Mouse (Mus musculus) adrenal gland, postnatal 4 days (tissue): ENCODE data around the gene Hmmr. TPM values are rescaled to one million over a fixed set of nuclear protein-coding genes. Genes with fewer than 3 reads are reported as not detected.
"Not testable (repeated sequence)": the region's sequence is repeated elsewhere in the genome, so short reads cannot be mapped to it uniquely, and the experiment has no call there.

Experiments used
- DNase-seq, 2 experiments: peaks; one replicate each; pipeline ENCODE4 v3.0.0; 2021 to 2022; ENCODE audit warnings: low spot score in 2 of 2, mixed read lengths in 2 of 2
- long read RNA-seq, 2 experiments: library from polyadenylated mRNA; stranded (forward); transcript quantifications; one replicate each; pipeline ENCODE4 v2.0.0; 2021
- total RNA-seq, 2 experiments: library from RNA; stranded (reverse); gene quantifications; 2 replicates each; pipeline ENCODE4 v1.2.3; 2021

Gene Hmmr
- total RNA-seq = 10 to 100 TPM; 13.0 to 14.3 TPM
- long read RNA-seq, experiment 1, partial matches to known transcripts = 2 of 4 reads
- long read RNA-seq, experiment 1, other reads (novel, unspliced or antisense) = 2 of 4 reads
- long read RNA-seq, experiment 2, partial matches to known transcripts = 5 of 13 reads
- long read RNA-seq, experiment 2, other reads (novel, unspliced or antisense) = 5 of 13 reads

DNA sequence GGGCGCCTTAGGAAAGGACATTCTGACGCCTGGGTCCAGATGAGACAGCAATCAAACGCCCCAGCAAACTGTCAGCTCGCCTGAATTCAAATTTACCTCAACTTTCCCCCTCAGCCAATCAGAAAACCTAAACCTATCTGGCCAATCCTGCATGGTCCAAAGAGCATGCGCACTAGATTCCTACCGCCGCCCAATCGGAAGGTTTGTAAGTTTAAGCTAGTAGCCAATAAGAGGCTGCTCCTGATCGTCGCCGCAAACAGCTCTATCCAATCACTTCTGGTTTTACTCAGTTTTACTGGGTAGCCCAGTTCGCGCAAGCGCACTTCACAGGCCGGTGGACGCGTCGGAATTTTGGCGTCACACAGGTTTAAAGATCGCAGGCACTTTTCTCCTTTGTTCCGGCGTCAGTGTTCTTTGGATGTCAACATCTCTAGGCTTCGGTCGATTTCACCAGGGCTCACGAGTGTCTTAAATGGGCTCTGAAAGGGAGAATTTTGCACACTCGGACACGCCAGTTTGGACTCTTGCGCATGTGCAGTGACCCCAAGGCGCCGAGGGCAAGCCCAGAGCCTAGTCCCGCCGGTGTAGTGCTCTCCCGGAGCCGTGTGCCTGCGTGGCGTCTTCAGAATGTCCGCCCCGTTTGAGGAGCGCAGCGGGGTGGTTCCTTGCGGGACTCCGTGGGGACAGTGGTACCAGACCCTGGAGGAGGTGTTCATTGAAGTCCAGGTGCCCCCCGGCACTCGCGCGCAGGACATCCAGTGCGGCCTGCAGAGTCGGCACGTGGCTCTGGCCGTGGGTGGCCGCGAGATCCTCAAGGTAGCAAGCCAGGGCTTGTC is at the start of gene Hmmr, which contains the start of gene Nudcd2:
Gene Hmmr (minus strand): TSS at position 84 of the 836 bp plus-strand sequence.
Gene Nudcd2 (plus strand): TSS at position 329 of the 836 bp plus-strand sequence.
- DNase-seq = peak; percentile 50 to 83

DNA sequence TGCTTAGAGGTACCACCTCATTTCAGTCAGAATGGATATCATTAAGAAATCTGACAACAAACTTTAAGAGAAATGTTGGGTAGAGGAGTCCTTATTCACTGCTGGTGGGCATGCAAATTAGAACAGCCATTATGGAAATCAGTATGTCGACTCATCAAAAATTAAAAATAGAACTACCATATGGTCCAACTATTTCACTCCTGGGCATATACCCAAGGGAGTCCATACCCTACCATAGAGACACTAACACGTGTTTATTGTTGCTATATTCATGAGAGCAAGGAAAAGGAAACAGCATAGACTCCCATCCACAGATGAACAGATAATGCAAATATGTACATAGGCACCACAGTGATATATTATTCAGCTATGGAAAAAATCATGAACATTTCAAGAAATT is 48.6 kb upstream of the Hmmr start:
- DNase-seq = no peak

DNA sequence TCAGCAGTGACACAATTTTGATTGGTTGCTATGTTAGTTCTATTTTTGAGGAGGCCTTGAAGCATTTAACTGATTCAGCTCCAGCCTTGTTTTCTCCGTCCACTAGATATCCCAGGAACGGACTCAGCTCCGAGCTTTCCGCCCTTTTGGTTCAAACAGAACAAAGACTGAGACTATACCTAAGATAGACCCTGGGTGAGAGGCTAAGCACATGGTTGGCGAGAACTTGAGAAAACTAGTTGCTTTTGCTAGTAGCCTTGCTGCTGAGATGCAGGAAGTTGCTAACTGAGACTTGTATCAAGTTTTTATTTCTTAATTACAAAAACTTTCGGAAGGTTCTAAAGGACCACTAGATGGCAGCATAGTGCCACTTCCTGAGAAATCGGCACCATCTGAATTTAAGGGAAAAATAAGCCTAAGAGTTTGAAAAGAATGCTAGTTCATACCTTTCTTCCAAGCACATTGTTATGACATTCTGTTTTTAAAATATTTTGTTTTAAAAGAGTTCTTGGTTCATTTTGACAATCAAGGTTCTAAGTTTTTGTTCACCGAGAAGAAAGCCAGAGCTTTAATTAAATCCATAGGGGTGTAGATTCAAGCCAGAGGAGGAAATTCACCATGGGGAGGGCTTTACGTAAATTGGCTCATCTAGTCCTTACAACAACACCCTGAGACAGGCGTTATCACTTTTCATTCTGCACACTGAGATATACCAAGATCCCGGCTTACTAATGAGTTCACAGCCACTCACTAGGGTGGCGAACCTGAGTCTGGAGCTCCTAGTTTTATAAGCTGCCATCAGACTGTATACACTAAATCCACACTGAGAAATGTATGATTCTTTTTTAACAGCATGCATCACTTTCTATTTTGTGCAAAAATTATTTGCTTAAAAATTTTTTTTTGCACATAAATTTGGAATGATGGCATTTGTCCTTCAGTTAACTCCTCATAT is 42.4 kb upstream of the Hmmr start:
- no peak for DNase-seq

DNA sequence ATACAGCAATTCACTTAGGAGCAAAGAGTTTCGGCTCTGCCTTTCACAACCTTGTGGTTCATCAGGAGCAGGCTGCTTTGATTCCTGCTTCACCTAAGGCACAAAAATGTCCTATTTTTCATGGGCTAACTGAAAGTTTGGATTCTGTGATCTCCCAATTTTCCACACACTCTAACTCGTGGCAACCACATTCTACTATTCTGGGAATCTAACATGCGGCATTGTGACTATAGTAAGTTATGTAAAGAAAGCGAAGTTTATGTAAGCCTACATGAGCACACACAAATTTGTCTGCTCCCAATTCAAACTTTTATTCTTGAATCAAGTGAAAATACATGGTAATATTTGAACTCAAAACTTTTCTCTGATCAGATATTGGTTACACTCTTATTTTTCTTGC is 31.5 kb upstream of the Hmmr start:
- no peak for DNase-seq

DNA sequence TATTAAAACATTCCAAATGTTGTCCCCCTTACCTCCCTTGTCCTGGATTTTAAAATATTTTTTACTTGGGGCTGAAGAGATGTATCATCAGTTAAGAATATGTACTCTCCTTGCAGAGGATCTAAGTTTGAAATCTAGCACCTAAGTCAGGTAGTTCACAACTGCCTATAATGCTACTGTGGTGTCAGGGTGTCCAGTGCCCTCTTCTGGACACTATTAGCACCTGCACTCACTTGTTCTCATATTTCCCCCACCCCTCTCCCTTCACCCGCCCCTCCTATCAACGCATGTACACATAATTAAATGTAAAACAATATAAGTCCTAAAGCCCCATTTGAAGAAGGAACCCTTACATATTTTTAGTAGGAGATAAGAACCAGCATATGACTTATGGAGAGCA is 30.2 kb upstream of the Hmmr start:
- DNase-seq = no peak

DNA sequence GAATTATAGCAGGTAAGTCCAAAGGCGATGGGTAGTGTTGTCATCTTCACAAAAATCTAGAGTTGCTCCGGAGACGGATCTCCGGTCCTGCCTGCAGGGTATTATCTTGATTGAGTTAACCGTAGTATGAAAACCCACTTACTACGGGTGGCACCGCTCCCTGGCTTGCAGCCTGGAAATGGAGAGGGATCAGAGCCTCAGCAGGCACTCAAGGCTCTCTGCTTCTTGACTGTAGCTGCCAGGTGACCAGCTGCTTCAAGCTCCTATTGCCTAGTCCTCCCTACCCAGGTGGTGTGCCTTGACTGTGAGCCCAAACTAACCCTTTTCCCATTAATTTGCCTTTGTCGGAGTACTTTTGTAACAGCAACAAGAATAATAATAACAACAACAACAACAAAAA is 26.7 kb upstream of the Hmmr start:
- no peak for DNase-seq

DNA sequence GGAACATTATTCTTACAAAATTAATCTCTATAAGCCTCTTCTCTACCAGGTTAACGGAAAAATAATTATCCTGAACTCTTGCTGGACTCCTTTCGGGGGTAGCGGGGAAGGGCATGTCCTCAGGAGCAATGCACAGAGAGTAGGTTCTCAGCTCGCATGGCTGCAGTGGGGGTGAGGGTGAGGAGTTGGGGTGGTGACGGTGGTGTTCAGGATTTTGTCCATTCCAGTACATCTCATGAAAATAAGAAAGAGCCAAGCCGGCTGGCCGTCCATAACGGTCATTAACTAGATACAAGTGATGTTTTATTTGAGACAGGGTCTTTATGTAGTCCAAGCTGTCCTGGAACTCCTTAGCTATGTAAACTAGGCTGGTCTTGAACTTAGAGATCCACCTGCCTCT is 22.7 kb upstream of the Hmmr start:
- DNase-seq = no peak

DNA sequence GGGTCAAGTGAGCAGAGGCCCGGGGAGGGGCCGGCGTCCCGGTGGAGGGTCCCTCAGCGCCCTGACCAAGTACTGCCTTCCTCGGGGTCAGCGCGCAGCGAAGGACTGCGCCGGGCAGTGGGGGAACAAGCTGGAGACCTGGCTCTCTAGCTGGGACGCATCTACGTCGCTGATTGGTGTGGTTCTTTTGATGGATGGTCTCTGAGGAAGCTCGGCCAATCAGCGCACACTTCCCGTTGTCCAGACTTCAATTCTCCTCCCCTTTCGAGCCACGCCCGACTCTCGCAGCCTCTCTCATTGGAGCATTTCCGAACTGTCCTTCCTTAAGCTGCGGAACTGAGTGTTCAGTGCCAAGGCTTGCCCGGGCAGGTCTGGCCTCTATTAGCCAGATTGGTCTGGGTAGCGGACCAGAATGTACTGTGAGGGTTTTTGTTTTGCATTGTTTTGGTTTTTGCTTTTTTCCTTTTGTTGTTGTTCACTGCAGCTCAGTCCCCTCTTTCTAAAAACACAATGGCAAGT is 21.9 kb upstream of the Hmmr start, which contains the start of gene Ccng1:
Gene Ccng1 (minus strand): TSS at position 203 of the 519 bp plus-strand sequence.
- peak; percentile 57 to 85 for DNase-seq

DNA sequence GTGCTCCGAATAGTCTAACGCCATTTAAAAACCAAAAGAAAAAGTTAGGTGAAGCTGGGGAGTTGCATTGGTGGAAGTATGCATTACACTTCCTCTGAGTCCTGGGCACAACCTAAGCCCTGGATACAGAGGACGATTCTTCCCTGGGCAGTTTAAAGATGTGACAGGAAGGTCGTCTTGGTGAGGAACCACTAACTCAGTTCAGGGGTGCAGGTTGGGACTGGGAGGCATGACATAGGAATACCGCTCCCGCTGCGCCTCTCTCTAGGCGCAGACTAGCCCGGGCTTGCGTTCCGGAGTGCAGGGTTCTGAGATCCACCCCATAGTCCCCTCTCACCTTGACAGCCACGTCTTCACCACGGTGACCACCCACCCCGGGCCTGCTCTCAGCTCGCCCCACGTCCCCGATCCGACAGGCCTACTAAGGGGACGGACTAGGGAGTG is 21.5 kb upstream of the Hmmr start:
- DNase-seq = no peak

DNA sequence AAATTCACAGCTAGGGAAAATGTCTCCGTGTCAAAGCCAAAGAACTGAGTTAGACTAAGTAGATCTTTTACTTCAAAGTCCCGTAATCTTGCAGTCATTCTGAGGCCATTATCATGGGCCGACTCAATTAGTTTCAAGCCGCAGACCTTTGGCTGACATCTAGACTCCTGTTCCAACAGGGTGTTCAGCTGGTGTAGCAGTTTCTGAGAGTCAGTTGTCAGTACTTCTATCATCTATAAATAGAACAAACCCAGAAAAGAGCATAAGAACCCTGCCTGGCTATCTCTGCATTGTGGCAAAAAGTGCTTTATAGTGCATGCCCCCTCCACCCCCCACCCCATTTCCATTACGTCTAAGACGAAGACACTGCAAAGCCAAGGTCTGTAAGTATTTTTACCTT is 20.6 kb upstream of the Hmmr start:
- DNase-seq = no peak

DNA sequence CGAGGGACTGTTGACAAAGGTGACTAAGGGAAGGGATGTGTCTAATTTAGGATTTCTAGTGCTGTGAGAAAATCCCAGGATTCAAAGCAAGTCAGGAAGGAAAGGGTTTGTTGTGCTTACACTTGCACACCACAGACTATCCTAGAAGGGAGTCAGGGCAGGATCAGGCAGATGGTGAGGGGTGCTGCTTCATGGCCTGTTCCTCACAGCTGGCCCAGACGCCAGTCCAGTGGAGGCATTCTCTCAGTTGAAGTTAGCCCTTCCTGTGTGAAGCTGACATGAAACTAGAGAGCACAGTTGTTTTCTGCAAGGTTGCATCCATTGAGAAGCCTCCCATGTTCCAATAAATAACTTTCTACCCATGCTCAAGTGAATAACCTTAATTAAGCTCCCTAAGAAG is 14.5 kb upstream of the Hmmr start:
- no peak for DNase-seq

DNA sequence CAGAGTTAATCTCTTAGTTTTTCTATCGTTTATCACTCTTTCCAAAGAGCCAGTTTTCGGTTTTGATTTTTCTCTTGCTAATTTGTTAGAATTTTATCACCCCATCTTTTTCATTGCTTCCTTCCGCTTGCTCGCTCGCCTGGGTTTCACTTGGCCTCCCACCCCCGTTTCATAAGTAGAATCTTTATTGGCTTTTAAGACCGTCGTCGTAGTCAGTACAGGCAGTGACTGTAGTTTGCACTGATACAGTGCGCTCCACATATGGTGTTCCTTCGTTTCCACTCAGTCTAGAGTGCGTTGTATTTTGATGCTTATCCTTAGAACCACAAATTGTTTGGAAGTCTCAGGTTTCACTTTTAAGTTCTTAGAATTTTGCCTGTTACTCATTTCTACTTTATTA is 13.1 kb upstream of the Hmmr start:
- no peak for DNase-seq

DNA sequence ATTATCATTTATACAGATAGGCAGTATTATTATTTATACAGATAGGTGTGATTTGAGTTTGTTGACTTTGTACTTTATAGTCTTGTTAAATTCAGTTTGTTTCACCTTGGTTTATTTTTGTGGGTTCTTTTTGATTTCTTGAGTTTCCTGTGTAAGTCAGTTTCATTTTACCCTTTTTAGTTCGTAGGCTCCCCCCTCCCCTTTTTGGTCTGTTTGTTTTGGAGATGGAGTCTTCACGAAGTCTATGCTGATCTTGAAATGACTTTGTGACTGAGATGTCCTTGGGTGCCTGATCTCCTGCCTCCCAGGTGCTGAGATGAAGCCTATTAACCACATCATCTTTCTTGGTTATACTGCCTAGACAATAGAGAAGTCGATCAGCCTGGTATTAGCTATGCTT is 11.1 kb upstream of the Hmmr start:
- no peak for DNase-seq

DNA sequence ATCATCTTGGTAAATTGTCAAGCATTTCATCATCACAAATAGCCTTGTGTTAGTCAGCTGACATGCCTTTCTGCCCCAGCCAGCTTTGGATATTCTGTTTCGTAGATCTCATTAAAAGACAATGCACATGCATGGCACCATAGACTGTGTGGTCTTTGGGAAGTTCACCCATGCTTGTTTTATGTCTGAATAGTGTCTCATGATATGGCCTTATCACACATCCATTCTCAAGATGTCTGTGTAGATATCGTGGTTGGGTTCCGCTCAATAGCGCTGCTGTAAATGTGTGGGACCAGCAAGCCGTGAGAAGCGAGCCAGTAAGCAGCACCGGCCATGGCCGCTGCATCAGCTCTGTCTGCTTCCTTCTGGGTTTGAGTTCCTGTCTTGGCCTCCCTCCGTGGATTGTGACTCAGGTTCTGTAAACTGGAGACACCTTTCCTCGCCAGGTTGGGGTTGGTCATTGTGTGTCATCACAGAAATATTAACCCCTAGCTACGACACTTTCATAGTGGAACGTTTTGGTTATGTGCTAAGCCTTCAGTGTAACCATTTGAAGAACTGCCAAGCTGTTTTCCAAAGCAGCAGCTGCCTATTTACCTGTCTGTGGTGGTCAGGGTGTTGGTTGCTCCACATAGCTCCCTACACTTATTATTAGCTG is 8.5 kb upstream of the Hmmr start:
- no peak for DNase-seq

DNA sequence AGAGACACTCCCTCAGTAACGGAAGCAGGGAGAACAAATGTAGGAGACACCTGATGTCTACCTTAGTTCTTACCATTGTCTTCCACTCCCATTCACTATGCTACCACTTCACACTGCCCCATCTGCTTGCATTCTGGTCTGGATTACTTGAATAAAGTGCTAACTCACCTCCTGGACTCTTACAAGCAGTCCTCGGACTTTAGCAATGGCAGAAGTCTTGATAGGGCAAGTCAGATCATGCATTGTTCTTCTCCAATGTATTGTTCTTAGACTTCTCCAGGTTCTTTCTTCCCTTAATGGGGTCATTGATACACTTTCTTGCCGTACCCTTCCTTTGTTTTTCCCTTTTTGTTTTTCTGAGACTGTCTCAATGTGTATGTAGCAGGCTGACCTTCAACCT is 4.1 kb upstream of the Hmmr start:
- no peak for DNase-seq

DNA sequence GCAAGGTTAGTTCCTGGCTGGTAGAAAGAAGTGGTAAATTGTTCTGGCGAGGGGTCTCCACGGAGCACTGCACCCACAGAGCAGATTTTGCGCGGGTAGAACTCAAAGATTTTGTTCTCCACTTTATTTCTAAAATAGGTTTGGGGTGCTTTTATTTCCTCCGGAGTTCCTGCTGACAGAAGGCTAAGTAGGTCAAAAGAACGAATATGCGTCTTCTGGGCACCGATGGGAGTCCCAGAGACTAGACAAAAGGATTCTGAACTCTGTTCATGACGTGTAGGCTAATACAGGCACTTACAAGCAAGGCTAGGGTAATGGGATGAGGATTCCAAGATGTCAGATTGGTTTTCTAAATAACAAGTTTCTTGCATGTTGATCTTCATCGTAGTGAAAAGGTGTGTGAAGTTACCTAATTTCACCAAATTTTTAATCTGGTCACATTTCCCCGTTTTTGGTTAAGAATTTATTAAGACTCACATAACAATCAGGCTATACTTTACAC is 1.1 kb upstream of the Hmmr start:
- DNase-seq = no peak

DNA sequence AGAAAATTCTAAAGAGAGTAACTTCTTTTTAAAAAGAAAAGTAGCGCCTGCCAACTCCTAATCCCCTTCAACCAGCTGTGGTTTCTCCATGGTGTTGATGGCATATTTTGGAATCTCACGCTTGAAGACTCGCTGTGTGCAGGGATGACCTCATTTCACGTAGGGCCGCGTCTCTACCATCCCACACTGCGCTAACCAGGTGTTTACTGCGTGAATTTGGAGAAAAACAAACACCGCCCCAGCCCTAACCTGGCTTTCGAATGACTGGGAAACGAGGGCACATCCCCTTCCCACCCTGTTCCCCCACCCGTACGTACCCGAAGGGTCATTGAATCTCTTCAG is 254 bp downstream of the Hmmr start:
- DNase-seq = no peak

DNA sequence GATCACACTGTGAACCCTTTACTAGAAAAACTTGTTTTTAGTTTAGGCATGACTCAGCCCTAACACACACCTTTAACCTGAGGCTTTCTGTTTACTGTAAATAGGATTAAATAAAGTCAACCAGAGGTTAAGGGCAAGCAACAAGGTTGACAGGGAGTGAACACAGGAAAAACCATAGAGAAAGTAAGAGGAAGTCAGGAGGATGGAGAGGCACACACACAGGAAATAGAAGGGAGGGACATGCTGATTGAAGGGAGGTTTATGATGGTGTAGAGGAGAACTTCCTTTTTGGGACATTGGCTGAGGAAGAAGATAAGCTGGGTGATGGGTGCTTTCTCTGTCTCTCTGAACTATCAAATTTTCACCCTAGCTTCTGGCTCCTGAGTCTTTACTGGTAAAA is 14.9 kb downstream of the Hmmr start:
- DNase-seq = no peak

DNA sequence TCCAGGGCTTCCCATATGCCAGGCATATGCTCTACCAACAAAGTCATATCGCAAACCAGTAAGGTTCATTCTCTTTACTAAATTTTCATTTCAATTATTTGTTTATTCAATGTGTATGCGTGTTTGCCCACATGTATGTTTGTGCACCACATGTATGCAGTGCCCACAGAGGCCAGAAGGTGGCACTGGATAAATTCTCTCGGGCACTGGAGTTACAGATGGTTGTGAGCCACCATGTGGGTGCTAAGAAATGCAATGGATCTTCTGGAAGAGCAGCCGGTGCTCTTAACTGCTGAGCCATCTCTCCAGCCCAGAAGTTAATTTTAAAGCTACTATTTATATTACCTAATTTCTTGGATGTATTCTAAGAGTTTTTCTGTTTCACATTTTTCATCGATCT is 17.7 kb downstream of the Hmmr start:
- no peak for DNase-seq

DNA sequence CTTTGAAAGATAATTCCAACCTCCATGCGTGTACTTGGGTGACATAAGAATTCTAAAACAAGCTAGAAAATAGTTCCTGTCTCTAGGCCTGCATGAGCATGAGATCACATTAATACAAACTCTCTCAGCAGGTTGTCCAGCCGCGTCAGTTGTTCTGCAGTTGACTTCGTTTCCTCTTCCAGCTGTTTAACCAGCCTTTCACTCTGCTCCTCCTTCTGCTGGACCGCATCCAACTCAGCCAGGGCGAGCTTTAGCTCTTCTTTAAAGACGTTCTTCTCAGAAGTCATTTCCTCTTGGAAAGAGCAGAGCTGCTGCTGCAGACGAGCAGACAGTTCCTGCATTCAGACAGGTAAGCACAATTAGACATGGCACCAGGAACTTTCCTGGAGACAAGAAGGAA is 19.4 kb downstream of the Hmmr start:
- DNase-seq = no peak

DNA sequence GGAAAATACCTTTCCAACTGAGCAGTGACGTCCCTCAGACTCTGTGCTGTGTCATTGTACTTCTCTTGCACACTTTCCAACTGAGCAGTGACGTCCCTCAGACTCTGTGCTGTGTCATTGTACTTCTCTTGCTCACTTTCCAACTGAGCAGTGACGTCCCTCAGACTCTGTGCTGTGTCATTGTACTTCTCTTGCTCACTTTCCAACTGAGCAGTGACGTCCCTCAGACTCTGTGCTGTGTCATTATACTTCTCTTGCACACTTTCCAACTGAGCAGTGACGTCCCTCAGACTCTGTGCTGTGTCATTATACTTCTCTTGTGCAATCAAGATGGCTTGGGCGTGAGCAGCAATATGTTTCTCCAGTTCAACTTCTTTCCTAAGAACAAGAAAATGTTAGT is 23.3 kb downstream of the Hmmr start:
- not testable (repeated sequence) for DNase-seq
